Mouse (Mus musculus): ENCODE results near the gene Ralb. TPM values are rescaled to one million over a fixed set of nuclear protein-coding genes. Genes with fewer than 3 reads are reported as not detected.
A peak's percentile ranks its signal among the peaks of the same experiment; 100 is the strongest.

Ralb gene
- polyA plus RNA-seq, 1 experiment = 32.3 TPM

DNA sequence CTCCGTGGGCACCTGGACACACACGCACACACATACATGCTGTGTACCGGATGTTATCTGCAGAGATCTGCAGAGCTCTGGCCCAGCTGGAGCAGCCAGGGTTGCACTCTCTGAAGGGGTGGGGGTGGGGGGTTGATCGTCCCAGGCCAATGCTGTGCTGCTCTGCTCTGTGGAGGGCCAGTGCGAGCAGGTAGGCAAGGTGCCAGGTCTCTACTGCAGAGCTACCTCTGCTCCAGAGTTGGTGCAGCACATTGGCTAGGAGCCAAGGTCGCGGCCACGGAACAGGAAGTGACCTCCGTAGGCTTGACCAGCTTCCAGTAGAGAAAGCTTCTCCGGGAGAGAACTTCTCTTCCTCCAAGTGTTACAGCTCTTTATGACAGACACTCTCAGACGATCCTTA lies 12.5 kb downstream of the Ralb start:
- H3K27ac ChIP-seq (replicated peaks; ENCODE audit: low read depth, low read length) = peak overlapping the region; percentile 54; the same call in 1 of the 2 replicates
- peaks cover 65% of the 10 kb centered on the region for H3K4me1 ChIP-seq (ENCODE audit: control insufficient read depth, insufficient read depth, insufficient read length, low read length)
- H3K4me3 ChIP-seq (ENCODE audit: insufficient read depth, low read depth, low read length) = peak overlapping the region; percentile 29; the same call in 1 of the 2 replicates

DNA sequence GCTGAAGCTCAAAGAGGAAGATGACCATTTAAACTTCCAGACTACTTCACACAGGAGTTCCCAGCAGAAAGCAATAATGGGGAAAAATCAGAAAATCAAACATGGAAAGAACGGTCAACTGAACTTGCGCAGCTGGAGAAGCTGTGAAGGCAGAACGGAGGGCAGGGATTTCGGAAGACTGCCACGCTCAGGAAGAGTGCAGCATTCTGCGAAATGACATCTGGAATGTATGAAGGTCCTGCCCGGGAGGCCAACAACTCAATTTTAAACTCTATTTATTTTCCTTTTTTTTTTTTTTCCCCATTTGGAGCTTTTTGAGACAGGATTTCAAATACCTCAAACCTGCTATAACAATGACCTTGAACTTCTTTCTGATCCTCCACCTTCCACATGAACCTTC lies 13.8 kb downstream of the Ralb start:
- H3K4me1 ChIP-seq (ENCODE audit: control insufficient read depth, insufficient read depth, insufficient read length, low read length) = peaks cover 59% of the 10 kb centered on the region
- H3K27ac ChIP-seq (replicated peaks; ENCODE audit: low read depth, low read length) = no peak overlapping the region
- H3K4me3 ChIP-seq (ENCODE audit: insufficient read depth, low read depth, low read length) = no peak overlapping the region

DNA sequence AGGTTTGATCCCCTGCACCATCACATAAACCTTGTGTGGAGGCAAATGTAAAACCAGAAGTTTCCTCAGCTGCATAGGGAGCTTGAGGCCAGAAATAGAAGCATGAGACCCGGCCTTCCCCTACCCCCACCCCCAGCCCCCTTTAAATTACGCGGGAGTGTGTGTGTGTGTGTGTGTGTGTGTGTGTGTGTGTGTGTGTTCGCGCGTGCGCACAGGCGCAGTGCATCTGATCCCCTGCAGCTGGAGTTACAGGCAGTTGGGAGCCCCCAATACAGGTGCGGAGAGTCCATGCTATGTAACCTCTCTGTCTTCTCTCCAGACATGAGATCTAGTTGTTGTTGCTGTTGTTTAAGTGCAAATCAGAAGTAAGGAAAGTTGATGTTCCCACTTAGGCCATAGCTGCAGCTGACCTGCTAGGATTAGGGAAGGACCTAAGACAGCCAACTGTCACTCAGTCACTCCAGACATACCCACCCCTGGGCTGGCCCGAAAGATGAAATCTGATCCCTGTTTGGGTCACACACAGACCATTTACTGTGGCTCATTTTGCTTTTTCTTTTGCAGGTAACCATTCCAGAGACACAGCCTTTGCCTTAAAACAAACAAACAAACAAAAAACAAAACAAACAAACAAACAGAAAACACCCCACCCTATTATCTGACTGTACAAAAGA lies 16.5 kb downstream of the Ralb start:
- H3K27ac ChIP-seq (replicated peaks; ENCODE audit: low read depth, low read length) = no peak overlapping the region
- peaks cover 38% of the 10 kb centered on the region for H3K4me1 ChIP-seq (ENCODE audit: control insufficient read depth, insufficient read depth, insufficient read length, low read length)
- no peak overlapping the region for H3K4me3 ChIP-seq (ENCODE audit: insufficient read depth, low read depth, low read length)

DNA sequence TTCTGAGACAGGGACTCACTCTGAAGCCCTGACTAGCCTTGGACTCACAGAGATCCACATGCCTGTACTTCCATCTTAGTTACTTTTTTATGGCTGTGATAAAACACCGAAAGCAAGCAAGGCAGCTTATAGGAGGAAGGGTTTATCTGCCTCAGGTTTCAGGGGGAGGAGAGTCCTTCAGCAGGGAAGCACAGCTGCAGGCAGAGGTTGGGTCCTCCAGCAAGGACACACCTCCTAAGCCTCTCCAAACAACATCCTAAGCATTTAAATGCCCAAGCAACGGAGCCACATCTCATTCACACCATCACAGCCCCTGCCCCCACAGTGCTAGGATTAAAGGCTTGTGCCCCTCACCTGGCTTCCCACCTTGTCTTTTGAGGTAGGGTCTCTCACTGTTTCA lies 18.8 kb downstream of the Ralb start:
- peaks cover 30% of the 10 kb centered on the region for H3K4me1 ChIP-seq (ENCODE audit: control insufficient read depth, insufficient read depth, insufficient read length, low read length)
- no peak overlapping the region for H3K27ac ChIP-seq (replicated peaks; ENCODE audit: low read depth, low read length)
- no peak overlapping the region for H3K4me3 ChIP-seq (ENCODE audit: insufficient read depth, low read depth, low read length)

DNA sequence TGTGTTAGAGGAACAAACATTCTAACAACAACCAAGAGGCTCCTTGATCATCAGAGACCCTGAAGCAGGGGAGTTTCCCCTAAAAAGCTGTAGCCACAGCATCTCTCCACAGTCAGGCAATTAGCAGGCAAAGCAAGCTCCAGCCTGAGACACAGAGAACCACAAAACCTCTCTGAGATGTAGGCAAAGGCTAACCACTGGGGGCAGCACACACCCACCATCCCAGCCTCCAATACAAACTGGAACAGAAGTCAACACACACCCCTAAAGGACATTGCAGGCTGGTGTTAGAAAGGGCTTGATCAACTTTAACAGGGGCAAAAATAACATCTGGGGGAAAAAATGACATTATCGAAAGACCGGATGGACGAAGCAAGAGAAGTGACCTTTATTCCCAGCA lies 20.1 kb downstream of the Ralb start:
- Histone ChIP-seq H3K4me1 (ENCODE audit: control insufficient read depth, insufficient read depth, insufficient read length, low read length) (peaks cover 18% of the 10 kb centered on the region), H3K4me3 (ENCODE audit: insufficient read depth, low read depth, low read length) (no peak overlapping the region), H3K27ac (replicated peaks; ENCODE audit: low read depth, low read length) (no peak overlapping the region)

DNA sequence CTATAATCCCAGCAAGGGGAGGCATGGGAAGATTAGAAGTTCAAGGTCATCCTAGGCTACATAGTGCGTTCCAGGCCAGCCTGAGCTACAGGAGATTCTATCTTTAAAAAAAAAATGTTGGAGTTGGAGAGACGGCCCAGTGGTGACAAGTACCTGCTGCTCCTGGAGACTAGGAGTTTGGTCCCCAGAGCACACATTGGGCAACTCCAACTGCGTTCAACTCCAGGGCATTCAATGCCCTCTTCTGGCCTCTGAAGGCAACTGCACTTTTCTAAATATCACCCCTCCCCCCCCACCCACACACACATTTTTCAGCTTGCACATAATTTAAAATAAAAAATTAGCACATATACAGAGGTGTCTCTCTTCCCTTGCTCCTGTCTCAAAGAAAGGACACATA lies 21.7 kb downstream of the Ralb start:
- peaks cover 10% of the 10 kb centered on the region for H3K4me1 ChIP-seq (ENCODE audit: control insufficient read depth, insufficient read depth, insufficient read length, low read length)
- no peak overlapping the region for H3K27ac ChIP-seq (replicated peaks; ENCODE audit: low read depth, low read length)
- no peak overlapping the region for H3K4me3 ChIP-seq (ENCODE audit: insufficient read depth, low read depth, low read length)

DNA sequence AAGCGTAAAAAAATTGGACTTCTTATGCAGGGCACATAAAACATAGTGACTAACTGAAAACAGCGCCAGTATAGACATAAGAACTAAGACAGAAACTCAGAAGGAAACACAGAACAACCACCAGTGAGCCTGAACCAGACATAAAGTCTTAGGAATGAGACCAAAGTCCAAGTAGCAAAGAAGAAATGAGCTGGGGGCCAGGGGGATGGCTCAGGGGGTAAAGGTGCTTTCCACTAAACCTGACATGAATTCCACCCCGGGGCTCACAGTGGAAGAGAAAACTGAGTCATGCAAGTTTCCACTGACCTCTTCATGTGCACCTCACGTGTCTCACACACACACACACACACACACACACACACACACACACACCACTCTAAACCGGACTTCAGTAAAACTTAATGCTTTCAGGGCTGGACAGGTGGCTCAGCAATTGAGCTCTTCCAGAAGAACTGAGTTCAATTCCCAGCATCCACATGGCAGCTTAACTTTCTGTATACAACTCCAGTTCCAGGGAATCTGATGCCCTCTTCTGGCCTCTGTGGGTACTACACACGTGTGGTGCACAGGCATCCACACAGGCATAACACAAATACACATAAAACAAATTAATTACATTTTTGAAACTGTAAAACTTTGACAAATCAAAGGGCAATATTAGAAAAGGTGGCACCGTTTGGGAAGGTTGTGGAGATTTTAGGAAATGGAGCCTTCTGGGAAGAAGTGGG lies 23.2 kb downstream of the Ralb start:
- no peak overlapping the region for H3K27ac ChIP-seq (replicated peaks; ENCODE audit: low read depth, low read length)
- H3K4me3 ChIP-seq (ENCODE audit: insufficient read depth, low read depth, low read length) = no peak overlapping the region
- no peaks in the 10 kb centered on the region for H3K4me1 ChIP-seq (ENCODE audit: control insufficient read depth, insufficient read depth, insufficient read length, low read length)

DNA sequence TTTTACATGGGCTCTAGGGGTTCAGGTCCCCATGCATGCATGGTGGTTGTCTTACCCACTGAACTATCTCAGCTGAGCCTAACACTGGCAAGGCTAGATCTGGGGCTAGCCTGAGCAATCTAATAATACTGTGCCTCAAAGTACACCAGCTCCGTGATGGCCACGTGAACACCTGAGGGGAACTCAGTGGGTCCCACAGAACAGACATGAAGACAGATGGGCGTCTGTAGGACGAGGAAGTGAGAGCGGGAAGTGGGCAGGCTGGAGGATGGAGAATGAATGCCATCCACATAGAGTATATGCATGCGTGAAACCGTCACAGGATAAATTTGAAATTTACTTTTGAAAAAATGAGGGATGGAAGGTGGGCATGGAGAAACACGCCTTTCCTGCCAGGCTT lies 23.9 kb downstream of the Ralb start:
- Histone ChIP-seq H3K4me1 (ENCODE audit: control insufficient read depth, insufficient read depth, insufficient read length, low read length) (no peaks in the 10 kb centered on the region), H3K4me3 (ENCODE audit: insufficient read depth, low read depth, low read length) (no peak overlapping the region), H3K27ac (replicated peaks; ENCODE audit: low read depth, low read length) (no peak overlapping the region)

DNA sequence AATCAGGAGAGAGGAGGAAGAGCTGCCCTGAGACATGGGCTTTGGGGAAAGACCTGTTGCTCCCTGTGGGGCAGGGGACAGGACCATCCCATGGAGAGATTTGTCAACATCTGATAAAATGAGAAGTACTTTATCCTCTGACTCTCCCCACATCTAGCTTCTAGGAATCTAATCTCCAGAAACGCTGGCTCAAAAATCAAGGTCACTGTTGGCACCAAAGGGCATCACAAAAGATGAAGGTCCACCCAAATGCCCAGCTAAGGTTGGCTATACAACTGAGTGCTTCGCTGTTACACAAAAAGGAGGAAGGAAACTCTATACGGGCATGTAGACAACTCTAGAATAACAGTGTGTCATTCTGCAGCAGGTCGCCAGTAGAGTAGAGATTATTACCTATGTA lies 25.0 kb downstream of the Ralb start:
- no peak overlapping the region for H3K4me3 ChIP-seq (ENCODE audit: insufficient read depth, low read depth, low read length)
- H3K4me1 ChIP-seq (ENCODE audit: control insufficient read depth, insufficient read depth, insufficient read length, low read length) = no peaks in the 10 kb centered on the region
- no peak overlapping the region for H3K27ac ChIP-seq (replicated peaks; ENCODE audit: low read depth, low read length)

DNA sequence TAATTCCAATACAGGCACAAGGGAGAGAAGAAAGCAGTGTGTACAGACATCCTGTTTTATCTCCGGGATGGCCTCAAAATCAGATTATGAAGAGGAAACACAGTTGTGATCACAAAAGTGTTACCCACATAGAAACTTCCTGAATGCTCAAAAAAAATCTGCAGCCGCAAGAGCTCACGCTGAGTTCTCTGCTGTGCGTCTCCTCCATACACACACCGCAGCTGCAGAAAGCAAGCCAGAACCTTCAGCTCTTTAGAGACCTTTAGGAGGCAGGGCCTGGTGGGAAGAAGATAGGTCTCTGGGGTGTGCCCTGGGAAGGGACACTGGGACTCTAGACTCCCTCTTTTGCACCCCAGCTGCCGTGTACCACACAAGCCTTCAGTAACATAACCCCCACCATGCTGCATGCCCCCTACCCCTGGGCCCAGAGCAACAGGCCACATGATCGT lies 27.7 kb downstream of the Ralb start:
- Histone ChIP-seq H3K27ac (replicated peaks; ENCODE audit: low read depth, low read length) (no peak overlapping the region), H3K4me3 (ENCODE audit: insufficient read depth, low read depth, low read length) (no peak overlapping the region), H3K4me1 (ENCODE audit: control insufficient read depth, insufficient read depth, insufficient read length, low read length) (no peaks in the 10 kb centered on the region)

DNA sequence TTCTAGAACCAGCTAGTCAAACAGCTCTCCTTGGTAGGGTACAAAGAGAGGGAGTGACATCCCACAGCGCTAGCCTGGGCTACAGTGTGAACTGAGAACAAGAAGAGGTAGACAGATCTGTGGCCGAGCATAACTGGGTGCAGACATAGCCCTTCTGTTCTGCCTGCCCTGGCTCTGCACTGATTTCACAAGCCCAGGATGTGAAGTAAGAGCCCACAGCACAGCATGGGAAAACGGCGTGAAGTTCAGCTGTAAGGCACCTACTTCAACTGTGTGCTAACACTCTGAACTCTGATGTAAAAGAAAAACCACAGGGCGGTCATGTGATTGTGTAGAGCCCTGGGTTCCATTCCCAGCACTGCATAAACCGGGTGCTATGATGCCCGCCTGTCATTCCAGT lies 29.9 kb downstream of the Ralb start:
- Histone ChIP-seq H3K27ac (replicated peaks; ENCODE audit: low read depth, low read length) (no peak overlapping the region), H3K4me1 (ENCODE audit: control insufficient read depth, insufficient read depth, insufficient read length, low read length) (no peaks in the 10 kb centered on the region), H3K4me3 (ENCODE audit: insufficient read depth, low read depth, low read length) (no peak overlapping the region)

DNA sequence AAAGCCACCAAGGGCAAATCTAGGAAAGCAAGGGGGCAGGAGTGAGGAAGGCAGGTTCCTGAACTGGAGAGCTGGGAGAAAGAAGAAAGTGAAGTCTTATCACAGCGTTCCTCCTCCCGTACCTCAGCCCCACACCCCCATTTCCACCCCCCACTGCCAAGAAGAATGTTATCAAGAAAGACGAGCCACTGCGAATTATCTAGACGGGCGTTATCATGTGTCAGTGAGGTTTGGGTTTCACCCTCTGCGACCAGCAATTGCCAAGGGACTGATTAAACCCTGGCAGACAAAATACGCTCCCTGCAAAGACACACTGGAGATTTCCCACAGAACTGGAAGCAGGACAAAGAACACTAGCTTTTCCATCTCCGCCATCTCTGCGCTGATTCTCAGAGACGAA lies 31.9 kb downstream of the Ralb start:
- Histone ChIP-seq H3K27ac (replicated peaks; ENCODE audit: low read depth, low read length) (no peak overlapping the region), H3K4me1 (ENCODE audit: control insufficient read depth, insufficient read depth, insufficient read length, low read length) (no peaks in the 10 kb centered on the region), H3K4me3 (ENCODE audit: insufficient read depth, low read depth, low read length) (no peak overlapping the region)

DNA sequence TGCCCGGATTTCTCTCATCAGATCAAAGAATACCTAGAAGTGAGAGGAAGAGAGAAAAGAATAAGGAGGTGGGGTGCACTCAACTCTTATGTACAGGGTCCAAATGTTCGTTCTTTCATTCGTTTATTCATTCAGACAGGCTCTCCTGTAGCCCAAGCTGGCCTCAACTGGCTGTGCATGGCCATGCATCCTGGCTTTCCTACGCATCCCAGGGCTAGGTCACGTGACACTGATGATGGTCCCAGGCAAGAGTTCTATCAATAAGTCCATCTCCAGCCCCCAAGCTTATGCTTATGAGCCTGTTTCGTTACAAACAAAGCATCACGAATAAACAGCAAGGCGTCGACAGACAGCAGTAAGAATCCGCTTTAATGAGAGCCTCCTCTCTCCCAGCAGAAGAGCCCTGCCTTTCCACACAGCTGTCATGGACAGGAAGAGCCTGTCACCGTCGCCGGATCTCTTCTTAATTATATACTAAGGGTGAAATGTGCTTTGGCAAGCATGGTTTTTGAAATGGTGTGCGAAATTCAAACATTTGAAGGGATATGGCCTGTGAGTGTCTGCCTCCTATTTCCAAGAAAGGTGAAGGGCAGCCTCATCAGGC lies 32.7 kb downstream of the Ralb start:
- Histone ChIP-seq H3K4me3 (ENCODE audit: insufficient read depth, low read depth, low read length) (no peak overlapping the region), H3K4me1 (ENCODE audit: control insufficient read depth, insufficient read depth, insufficient read length, low read length) (no peaks in the 10 kb centered on the region), H3K27ac (replicated peaks; ENCODE audit: low read depth, low read length) (no peak overlapping the region)

DNA sequence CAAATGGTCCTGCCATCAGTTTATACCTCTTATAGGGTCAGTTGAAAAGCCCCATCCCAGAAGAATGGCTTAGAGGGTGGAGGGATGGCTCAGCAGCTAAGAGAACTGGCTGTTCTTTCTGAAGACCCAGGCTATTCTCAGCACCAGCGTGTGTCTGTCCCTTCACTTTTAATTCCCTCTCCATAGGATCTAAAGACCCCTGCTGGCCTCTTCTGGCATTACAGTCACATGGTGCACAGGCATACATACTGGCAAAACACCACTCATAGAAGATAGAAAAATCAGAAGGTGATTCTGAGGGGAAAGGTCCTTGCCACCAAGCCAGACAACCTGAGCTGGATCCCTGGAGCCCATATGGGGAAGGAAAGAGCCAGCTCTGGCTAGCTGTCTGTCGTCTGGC lies 41.2 kb downstream of the Ralb start:
- Histone ChIP-seq H3K4me1 (ENCODE audit: control insufficient read depth, insufficient read depth, insufficient read length, low read length) (no peaks in the 10 kb centered on the region), H3K4me3 (ENCODE audit: insufficient read depth, low read depth, low read length) (no peak overlapping the region), H3K27ac (replicated peaks; ENCODE audit: low read depth, low read length) (no peak overlapping the region)

DNA sequence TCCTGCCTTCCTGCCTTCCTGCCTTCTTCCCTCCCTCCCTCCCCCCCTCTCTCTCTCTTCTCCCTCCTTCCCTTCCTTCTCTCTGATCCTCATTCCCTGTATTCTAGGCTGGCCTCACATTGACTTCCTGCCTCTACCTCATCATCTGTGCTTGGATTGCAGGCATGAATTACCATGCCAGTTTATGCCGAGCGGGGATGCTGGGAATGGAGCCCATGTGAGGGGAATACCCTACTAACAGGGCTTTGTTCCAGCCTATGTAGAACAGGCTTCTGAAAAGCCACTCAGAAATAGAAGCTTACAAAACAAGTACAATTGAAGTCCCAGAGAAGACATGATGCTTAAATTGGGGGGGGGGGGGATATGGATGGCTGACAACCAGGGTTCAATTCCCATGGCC lies 44.5 kb downstream of the Ralb start:
- Histone ChIP-seq H3K4me3 (ENCODE audit: insufficient read depth, low read depth, low read length) (no peak overlapping the region), H3K4me1 (ENCODE audit: control insufficient read depth, insufficient read depth, insufficient read length, low read length) (no peaks in the 10 kb centered on the region), H3K27ac (replicated peaks; ENCODE audit: low read depth, low read length) (no peak overlapping the region)

Data from brown adipose tissue, adult 24 weeks (tissue).